Mouse (Mus musculus): ENCODE data around the gene Vps13c.

The Vps13c gene

GRCm38 (mm10) chr9:67878197-67878769, 38.1 kb downstream of the Vps13c start:
- DNase-seq (ENCODE audit: extremely low spot score): no peak

GRCm38 (mm10) chr9:67883349-67883984, 43.3 kb downstream of the Vps13c start:
- DNase-seq (ENCODE audit: extremely low spot score): no peak

- no peak for DNase-seq (ENCODE audit: extremely low spot score)
Observed at GRCm38 (mm10) chr9:67884095-67884494, 43.9 kb downstream of the Vps13c start.

GRCm38 (mm10) chr9:67886981-67887720, 47.0 kb downstream of the Vps13c start:
- DNase-seq (ENCODE audit: extremely low spot score): no peak

- no peak for DNase-seq (ENCODE audit: extremely low spot score)
Observed at GRCm38 (mm10) chr9:67893474-67893873, 53.3 kb downstream of the Vps13c start.

- no peak for DNase-seq (ENCODE audit: extremely low spot score)
Observed at GRCm38 (mm10) chr9:67896646-67897295, 56.6 kb downstream of the Vps13c start.

GRCm38 (mm10) chr9:67900398-67900797, 60.2 kb downstream of the Vps13c start:
- DNase-seq (ENCODE audit: extremely low spot score): no peak

GRCm38 (mm10) chr9:67904355-67904754, 64.2 kb downstream of the Vps13c start:
- no peak for DNase-seq (ENCODE audit: extremely low spot score)

- no peak for DNase-seq (ENCODE audit: extremely low spot score)
Observed at GRCm38 (mm10) chr9:67905541-67905940, 65.3 kb downstream of the Vps13c start.

- DNase-seq (ENCODE audit: extremely low spot score): no peak
Observed at GRCm38 (mm10) chr9:67914681-67915080, 74.5 kb downstream of the Vps13c start.

- no peak for DNase-seq (ENCODE audit: extremely low spot score)
Observed at GRCm38 (mm10) chr9:67922350-67922749, 82.2 kb downstream of the Vps13c start.

- no peak for DNase-seq (ENCODE audit: extremely low spot score)
Observed at GRCm38 (mm10) chr9:67930629-67931028, 90.4 kb downstream of the Vps13c start.

GRCm38 (mm10) chr9:67937286-67937685, 97.1 kb downstream of the Vps13c start:
- DNase-seq (ENCODE audit: extremely low spot score): no peak

GRCm38 (mm10) chr9:67955466-67956010, 115.3 kb downstream of the Vps13c start:
- no peak for DNase-seq (ENCODE audit: extremely low spot score)

GRCm38 (mm10) chr9:67961953-67962352, 121.8 kb downstream of the Vps13c start:
- DNase-seq (ENCODE audit: extremely low spot score): no peak

- DNase-seq (ENCODE audit: extremely low spot score): peak; percentile 19
Observed at GRCm38 (mm10) chr9:67965889-67966288, 125.7 kb downstream of the Vps13c start.

- no peak for DNase-seq (ENCODE audit: extremely low spot score)
Observed at GRCm38 (mm10) chr9:67967011-67967410, 126.8 kb downstream of the Vps13c start.

GRCm38 (mm10) chr9:67973451-67973850, 133.3 kb downstream of the Vps13c start:
- DNase-seq (ENCODE audit: extremely low spot score): peak; percentile 57

GRCm38 (mm10) chr9:67975491-67975890, 135.3 kb downstream of the Vps13c start:
- no peak for DNase-seq (ENCODE audit: extremely low spot score)

- DNase-seq (ENCODE audit: extremely low spot score): no peak
Observed at GRCm38 (mm10) chr9:68006566-68006965, 166.4 kb downstream of the Vps13c start.

- DNase-seq (ENCODE audit: extremely low spot score): peak; percentile 82
Observed at GRCm38 (mm10) chr9:68014991-68015396, 174.8 kb downstream of the Vps13c start.

Measured in embryo, embryonic 9.5 days (tissue).